Mouse (Mus musculus) embryonic facial prominence, embryonic 14.5 days (tissue): ENCODE measurements around the gene R3hdm4. TPM values are rescaled to one million over a fixed set of nuclear protein-coding genes. Genes with fewer than 3 reads are reported as not detected.
A peak's percentile ranks its signal among the peaks of the same experiment; 100 is the strongest.

ENCODE experiments used
- ATAC-seq: fragments of 200-750 bp; cut with Nextera tagmentation; 2 replicates; pipeline ENCODE4 v1.8.0; 2017; ENCODE audit warnings: low read depth, moderate number of reproducible peaks, moderate TSS enrichment
- DNase-seq: peaks from one replicate; pipeline ENCODE4 v3.0.0-alpha.2; 2015; ENCODE audit warnings: low spot score
- H3K27ac ChIP-seq: fragments of 300-500 bp; sonication (generic); replicated peaks from 2 replicates; pipeline ENCODE4 v1.5.1; 2014; ENCODE audit warnings: low read depth, mild to moderate bottlenecking, low read length, moderate library complexity
- H3K27me3 ChIP-seq: fragments of 300-500 bp; sonication (generic); replicated peaks from 2 replicates; pipeline ENCODE4 v1.6.1; 2014; ENCODE audit warnings: low read length; ENCODE audit not compliant: control insufficient read depth, insufficient read depth
- H3K36me3 ChIP-seq: fragments of 300-500 bp; sonication (generic); 2 replicates; pipeline ENCODE4 v1.6.1; 2014; ENCODE audit warnings: low read length, mixed read lengths; ENCODE audit not compliant: control insufficient read depth, insufficient read depth
- H3K4me1 ChIP-seq: fragments of 300-500 bp; sonication (generic); 2 replicates; pipeline ENCODE4 v1.6.1; 2014; ENCODE audit warnings: antibody characterized with exemption, low read length; ENCODE audit not compliant: control insufficient read depth, insufficient read depth
- H3K4me2 ChIP-seq: fragments of 300-500 bp; sonication (generic); 2 replicates; pipeline ENCODE4 v1.6.1; 2014; ENCODE audit warnings: low read depth, mild to moderate bottlenecking, low read length, moderate library complexity, mixed read lengths
- H3K4me3 ChIP-seq: fragments of 300-500 bp; sonication (generic); 2 replicates; pipeline ENCODE4 v1.5.1; 2014; ENCODE audit warnings: low read depth, mild to moderate bottlenecking, low read length
- H3K9ac ChIP-seq: fragments of 300-500 bp; sonication (generic); 2 replicates; pipeline ENCODE4 v1.6.1; 2014; ENCODE audit warnings: low read depth, mild to moderate bottlenecking, low read length, moderate library complexity, mixed read lengths
- H3K9me3 ChIP-seq: fragments of 300-500 bp; sonication (generic); 2 replicates; pipeline ENCODE4 v1.6.1; 2016; ENCODE audit warnings: low read length; ENCODE audit not compliant: control insufficient read depth
- WGBS: fragments of 180-500 bp; shearing (Covaris S2); extraction: QIAGEN DNeasy Blood & Tissue Kit; methylation state at CpG from one replicate; pipeline ENCODE4 v1.1.7; 2014; 5-methylcytosine and 5-hydroxymethylcytosine counted together
- polyA plus RNA-seq: library from polyadenylated mRNA; unstranded; fragments of >200 nt; fragmentation: Nextera tagmentation; extraction: Ambion mirVana; gene quantifications from 2 replicates; pipeline ENCODE4 v1.2.1, GENCODE M21; 2014

Gene R3hdm4
- polyA plus RNA-seq, 1 experiment from 2014 or later, result 114 TPM

- ATAC-seq (no peak), DNase-seq (no peak)
- Histone ChIP-seq H3K9me3 (no peaks in the 10 kb centered on the region), H3K9ac (no peak overlapping the region), H3K4me3 (no peak overlapping the region), H3K4me2 (no peak overlapping the region), H3K4me1 (no peaks in the 10 kb centered on the region), H3K36me3 (peaks cover 74% of the 10 kb centered on the region), H3K27me3 (no peaks in the 10 kb centered on the region), H3K27ac (no peak overlapping the region)
- 68% methylated on average over 19 of the region's 19 CpGs for WGBS
Observed at GRCm38 (mm10) chr10:79865801-79866295, 55.2 kb downstream of the R3hdm4 start.

- Histone ChIP-seq H3K27ac (no peak overlapping the region), H3K27me3 (no peaks in the 10 kb centered on the region), H3K4me1 (no peaks in the 10 kb centered on the region), H3K9me3 (no peaks in the 10 kb centered on the region), H3K9ac (no peak overlapping the region), H3K4me3 (no peak overlapping the region), H3K36me3 (peaks cover 75% of the 10 kb centered on the region), H3K4me2 (no peak overlapping the region)
- WGBS, result 66% methylated on average over 10 of the region's 12 CpGs
- DNase-seq, result no peak
- ATAC-seq, result peak; percentile 10; the same call in 1 of the 2 replicates
Observed at GRCm38 (mm10) chr10:79865189-79865601, 55.8 kb downstream of the R3hdm4 start.

- H3K27ac ChIP-seq, result no peak overlapping the region; the same call in 1 of the 2 replicates
- 41% methylated on average over 10 of the region's 10 CpGs for WGBS
- H3K27me3 ChIP-seq, result no peaks in the 10 kb centered on the region
- peaks cover 78% of the 10 kb centered on the region for H3K36me3 ChIP-seq
- no peaks in the 10 kb centered on the region for H3K9me3 ChIP-seq
- no peak overlapping the region for H3K4me2 ChIP-seq
- no peak overlapping the region for H3K9ac ChIP-seq
- H3K4me3 ChIP-seq, result no peak overlapping the region
- ATAC-seq, result peak; percentile 10; the same call in 1 of the 2 replicates
- no peak for DNase-seq
- H3K4me1 ChIP-seq, result no peaks in the 10 kb centered on the region
Observed at GRCm38 (mm10) chr10:79864351-79865188, 56.4 kb downstream of the R3hdm4 start.

- peaks cover 9% of the 10 kb centered on the region for H3K4me1 ChIP-seq
- no peak overlapping the region for H3K4me2 ChIP-seq
- no peak overlapping the region for H3K27ac ChIP-seq
- H3K27me3 ChIP-seq, result no peaks in the 10 kb centered on the region
- H3K9ac ChIP-seq, result no peak overlapping the region
- H3K4me3 ChIP-seq, result no peak overlapping the region
- ATAC-seq (no peak), DNase-seq (no peak)
- 68% methylated on average over 10 of the region's 10 CpGs for WGBS
- H3K36me3 ChIP-seq, result peaks cover 94% of the 10 kb centered on the region
- no peaks in the 10 kb centered on the region for H3K9me3 ChIP-seq
Observed at GRCm38 (mm10) chr10:79862925-79863324, 58.1 kb downstream of the R3hdm4 start.

- 81% methylated on average over 23 of the region's 23 CpGs for WGBS
- Histone ChIP-seq H3K36me3 (peaks cover 98% of the 10 kb centered on the region), H3K27ac (no peak overlapping the region), H3K9me3 (no peaks in the 10 kb centered on the region), H3K27me3 (no peaks in the 10 kb centered on the region), H3K4me1 (peaks cover 16% of the 10 kb centered on the region), H3K4me2 (no peak overlapping the region), H3K9ac (no peak overlapping the region), H3K4me3 (no peak overlapping the region)
- no peak for DNase-seq
- ATAC-seq, result no peak
Observed at GRCm38 (mm10) chr10:79862049-79862788, 58.8 kb downstream of the R3hdm4 start.

GRCm38 (mm10) chr10:79861230-79862048 lies 59.6 kb downstream of the R3hdm4 start:
- Histone ChIP-seq H3K27me3 (no peaks in the 10 kb centered on the region), H3K4me1 (peaks cover 24% of the 10 kb centered on the region), H3K36me3 (peaks cover 98% of the 10 kb centered on the region), H3K27ac (no peak overlapping the region), H3K4me2 (no peak overlapping the region), H3K9me3 (no peaks in the 10 kb centered on the region), H3K4me3 (no peak overlapping the region), H3K9ac (no peak overlapping the region)
- ATAC-seq, result no peak
- DNase-seq, result no peak
- WGBS, result 72% methylated on average over 25 of the region's 25 CpGs

- peak overlapping the region; percentile 26; the same call in 1 of the 2 replicates for H3K9ac ChIP-seq
Observed at GRCm38 (mm10) chr10:79860079-79860911, 60.7 kb downstream of the R3hdm4 start.

More at GRCm38 (mm10) chr10:79860079-79860911, 60.7 kb downstream of the R3hdm4 start:
- H3K4me1 ChIP-seq, result peaks cover 27% of the 10 kb centered on the region
- no peak overlapping the region for H3K27ac ChIP-seq
- H3K9me3 ChIP-seq, result no peaks in the 10 kb centered on the region
- ATAC-seq (no peak), DNase-seq (no peak)
- 91% methylated on average over 26 of the region's 26 CpGs for WGBS
- peaks cover 92% of the 10 kb centered on the region for H3K36me3 ChIP-seq
- H3K27me3 ChIP-seq, result no peaks in the 10 kb centered on the region
- no peak overlapping the region for H3K4me3 ChIP-seq
- H3K4me2 ChIP-seq, result no peak overlapping the region
